Mouse (Mus musculus): Measurements from ENCODE around the gene Clptm1l.
A peak's percentile ranks its signal among the peaks of the same experiment; 100 is the strongest.

The Clptm1l gene

GRCm38 (mm10) chr13:73603522-73604155, at the start of gene Clptm1l:
TSS of gene Clptm1l (plus strand) at chr13:73604006.
- peak; percentile 92 for DNase-seq (ENCODE audit: low read depth, low spot score)

- no peak for DNase-seq (ENCODE audit: low read depth, low spot score)
These were observed 39.6 kb upstream of the Clptm1l start for GRCm38 (mm10) chr13:73564201-73564600.

GRCm38 (mm10) chr13:73575051-73575450, 28.8 kb upstream of the Clptm1l start:
- DNase-seq (ENCODE audit: low read depth, low spot score) = no peak

GRCm38 (mm10) chr13:73577277-73577676, 26.5 kb upstream of the Clptm1l start:
- no peak for DNase-seq (ENCODE audit: low read depth, low spot score)

GRCm38 (mm10) chr13:73591488-73591887, 12.3 kb upstream of the Clptm1l start:
- no peak for DNase-seq (ENCODE audit: low read depth, low spot score)

GRCm38 (mm10) chr13:73592546-73592945, 11.3 kb upstream of the Clptm1l start:
- DNase-seq (ENCODE audit: low read depth, low spot score) = no peak

- no peak for DNase-seq (ENCODE audit: low read depth, low spot score)
These were observed 7.5 kb upstream of the Clptm1l start for GRCm38 (mm10) chr13:73596276-73596675.

GRCm38 (mm10) chr13:73600217-73600616, 3.6 kb upstream of the Clptm1l start:
- DNase-seq (ENCODE audit: low read depth, low spot score) = no peak

GRCm38 (mm10) chr13:73603046-73603445, 760 bp upstream of the Clptm1l start:
- DNase-seq (ENCODE audit: low read depth, low spot score) = no peak

- no peak for DNase-seq (ENCODE audit: low read depth, low spot score)
These were observed 551 bp downstream of the Clptm1l start for GRCm38 (mm10) chr13:73604156-73604957.

- no peak for DNase-seq (ENCODE audit: low read depth, low spot score)
These were observed 14.6 kb downstream of the Clptm1l start for GRCm38 (mm10) chr13:73618406-73618805.

GRCm38 (mm10) chr13:73620637-73621036, 16.8 kb downstream of the Clptm1l start:
- DNase-seq (ENCODE audit: low read depth, low spot score) = no peak

GRCm38 (mm10) chr13:73626410-73626744, 22.6 kb downstream of the Clptm1l start:
- no peak for DNase-seq (ENCODE audit: low read depth, low spot score)

GRCm38 (mm10) chr13:73626745-73627549, 23.1 kb downstream of the Clptm1l start, which contains the start of gene Tert:
TSS of gene Tert (plus strand) at chr13:73626911.
- peak; percentile 55 for DNase-seq (ENCODE audit: low read depth, low spot score)

- DNase-seq (ENCODE audit: low read depth, low spot score) = no peak
These were observed 24.8 kb downstream of the Clptm1l start for GRCm38 (mm10) chr13:73628586-73629113.

GRCm38 (mm10) chr13:73631837-73632236, 28.0 kb downstream of the Clptm1l start:
- no peak for DNase-seq (ENCODE audit: low read depth, low spot score)

GRCm38 (mm10) chr13:73637826-73638225, 34.0 kb downstream of the Clptm1l start:
- DNase-seq (ENCODE audit: low read depth, low spot score) = no peak

- DNase-seq (ENCODE audit: low read depth, low spot score) = no peak
These were observed 37.5 kb downstream of the Clptm1l start for GRCm38 (mm10) chr13:73641296-73641695.

GRCm38 (mm10) chr13:73646397-73647087, 42.7 kb downstream of the Clptm1l start:
- DNase-seq (ENCODE audit: low read depth, low spot score) = peak; percentile 20

GRCm38 (mm10) chr13:73653266-73653665, 49.5 kb downstream of the Clptm1l start:
- no peak for DNase-seq (ENCODE audit: low read depth, low spot score)

- DNase-seq (ENCODE audit: low read depth, low spot score) = no peak
These were observed 51.2 kb downstream of the Clptm1l start for GRCm38 (mm10) chr13:73654976-73655375.

Data from embryo, embryonic 11.5 days (tissue).